Mouse (Mus musculus) cerebellum, adult 2 months (tissue): ENCODE measurements around the gene Gpr88.

ENCODE experiments used
- CTCF ChIP-seq: fragments of 200-500 bp; IDR thresholded peaks from 2 replicates; pipeline ENCODE4 v1.5.1; 2011; ENCODE audit warnings: low read depth, mild to moderate bottlenecking, control low read depth, low read length, moderate library complexity, borderline replicate concordance; ENCODE audit not compliant: insufficient read depth
- POLR2A ChIP-seq: fragments of 200-500 bp; IDR thresholded peaks from 2 replicates; pipeline ENCODE4 v1.6.1; 2011; ENCODE audit warnings: low read length, control low read depth, borderline replicate concordance; ENCODE audit not compliant: insufficient read depth

- TF ChIP-seq POLR2A (no peak), CTCF (no peak)
Measured at GRCm38 (mm10) chr3:116211639-116212038, 41.7 kb downstream of the Gpr88 start.
